Mouse (Mus musculus): ENCODE measurements at regions not wholly inside any gene's neighbourhood (a gene's known extent, or its start where the extent isn't known, plus 50 kb on each side); places are given as distances from the start of the nearest gene placed in this dataset.
"Not testable (repeated sequence)": the region's sequence is repeated elsewhere in the genome, so short reads cannot be mapped to it uniquely, and the experiment has no call there.

GRCm38 (mm10) chr1:47646681-47647080 is 754.0 kb upstream of the Slc39a10 start:
- DNase-seq (ENCODE audit: low spot score in 2 of 2), result no peak

GRCm38 (mm10) chr1:47606597-47606996 is 713.9 kb upstream of the Slc39a10 start:
- DNase-seq (ENCODE audit: low spot score in 2 of 2), result no peak

- no peak for DNase-seq (ENCODE audit: low spot score in 2 of 2)
Measured at GRCm38 (mm10) chr1:47603989-47604360, 711.3 kb upstream of the Slc39a10 start.

- DNase-seq (ENCODE audit: low spot score in 2 of 2), result no peak
Measured at GRCm38 (mm10) chr1:47603294-47603988, 710.8 kb upstream of the Slc39a10 start.

- DNase-seq (ENCODE audit: low spot score in 2 of 2), result not testable (repeated sequence)
Measured at GRCm38 (mm10) chr1:47593641-47594040, 701.0 kb upstream of the Slc39a10 start.

DNA sequence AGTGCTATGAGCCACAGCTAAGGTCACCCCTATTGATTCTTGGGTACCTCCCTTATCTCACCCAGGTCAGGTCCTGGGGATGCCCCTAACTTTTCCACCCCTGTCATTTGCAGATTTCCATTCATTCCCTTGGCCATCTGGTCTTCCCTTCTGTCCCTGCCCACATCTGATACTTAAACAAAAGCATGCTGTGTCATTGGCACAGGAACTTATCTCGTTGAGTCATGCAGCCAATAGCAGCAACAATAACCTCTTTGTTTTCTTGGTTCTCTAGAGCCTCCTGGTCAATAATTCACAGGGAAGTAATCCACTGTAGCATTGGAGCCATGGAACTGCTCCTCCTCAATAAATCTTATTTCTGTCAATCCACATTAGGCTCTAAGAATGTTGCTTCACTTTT is 653.0 kb upstream of the Slc39a10 start:
- DNase-seq (ENCODE audit: low spot score in 2 of 2), result no peak

DNA sequence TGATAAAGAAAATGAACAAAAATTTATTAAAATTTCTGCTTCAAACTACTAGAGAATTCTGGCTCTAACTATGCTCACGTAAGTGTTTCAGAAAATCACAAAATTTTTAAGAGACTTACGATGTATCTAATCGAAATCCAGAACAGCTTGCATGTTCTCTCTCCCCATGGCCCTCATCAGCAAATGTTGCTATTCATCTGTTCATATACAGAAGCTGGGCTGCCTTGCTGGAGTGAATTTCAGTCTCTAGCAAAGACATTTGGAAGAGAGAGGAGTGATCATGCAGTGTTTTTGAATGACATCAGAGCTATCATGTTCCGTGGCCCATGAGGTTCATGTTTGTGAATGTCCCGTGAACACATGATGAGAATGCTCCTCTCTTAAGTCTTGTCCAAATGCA is 618.8 kb upstream of the Slc39a10 start:
- DNase-seq (ENCODE audit: low spot score in 2 of 2), result no peak

DNA sequence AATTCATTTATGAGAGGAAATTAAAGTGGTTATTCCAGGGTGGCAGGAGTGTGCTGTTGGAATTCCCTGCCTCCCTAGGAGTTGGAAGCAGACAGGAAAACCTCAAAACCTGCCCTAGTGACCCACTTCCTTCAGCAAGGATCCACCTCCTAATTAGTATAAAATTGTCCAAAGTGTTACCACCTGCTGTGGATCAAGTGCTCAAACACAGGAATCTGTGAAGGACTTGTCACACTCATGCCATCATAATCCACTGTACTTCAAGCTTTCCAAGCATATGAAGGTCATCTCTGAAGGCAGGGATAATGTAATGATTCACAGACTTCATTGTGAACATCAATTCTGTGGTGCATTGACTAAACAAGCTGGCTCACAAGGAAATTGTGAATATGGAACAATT is 615.1 kb upstream of the Slc39a10 start:
- no peak for DNase-seq (ENCODE audit: low spot score in 2 of 2)

DNA sequence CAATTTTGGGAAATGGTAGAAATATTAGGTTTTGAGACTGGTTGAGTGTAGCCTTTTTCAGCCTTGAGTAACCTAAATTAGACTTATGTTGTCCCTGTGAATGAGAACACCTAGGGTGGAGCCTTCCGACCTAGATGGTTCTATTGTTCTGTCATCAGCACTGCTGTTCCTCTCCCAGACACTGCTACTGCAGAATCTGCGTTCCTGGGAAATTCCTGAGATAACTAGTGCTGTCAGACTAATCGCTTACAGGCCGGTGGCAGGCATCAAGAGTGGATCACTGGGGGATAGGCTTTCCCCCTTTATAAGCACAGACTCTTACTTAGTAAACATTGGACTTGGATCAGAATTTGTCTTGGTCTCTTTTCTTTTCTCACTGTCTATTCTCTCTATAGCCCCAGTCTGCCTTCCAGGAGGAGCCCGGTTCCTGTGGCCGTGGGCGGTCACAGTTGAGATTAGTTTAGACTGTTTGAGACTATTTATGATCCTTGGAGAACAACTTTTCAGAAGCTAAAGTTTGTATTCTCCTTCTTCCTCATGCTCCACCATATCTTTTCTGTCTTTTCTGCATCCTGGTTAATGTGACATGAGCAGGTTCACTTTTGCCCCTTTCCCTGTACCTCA is 596.0 kb upstream of the Slc39a10 start:
- DNase-seq (ENCODE audit: low spot score in 2 of 2), result no peak

DNA sequence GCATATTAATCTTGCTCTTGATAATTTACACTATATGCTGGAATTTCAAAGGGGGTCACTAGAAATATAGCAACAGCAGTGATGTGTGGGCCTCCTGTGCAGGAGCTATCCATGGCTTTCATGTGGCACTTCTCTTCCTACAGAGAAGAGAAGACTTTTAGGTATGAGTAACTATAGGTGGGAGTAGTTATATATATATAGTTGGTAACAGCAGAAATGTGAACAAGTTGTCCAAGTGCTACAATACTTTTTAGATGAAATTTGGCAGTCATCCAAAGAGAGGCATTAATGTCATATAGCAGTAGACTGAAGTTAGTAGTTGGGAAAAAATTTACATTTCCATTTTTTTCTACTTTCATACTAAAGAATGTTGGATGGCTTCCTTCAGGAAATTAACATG is 593.4 kb upstream of the Slc39a10 start:
- DNase-seq (ENCODE audit: low spot score in 2 of 2), result no peak

- DNase-seq (ENCODE audit: low spot score in 2 of 2), result no peak
Measured at GRCm38 (mm10) chr1:47479059-47479458, 586.4 kb upstream of the Slc39a10 start.

- no peak for DNase-seq (ENCODE audit: low spot score in 2 of 2)
Measured at GRCm38 (mm10) chr1:47466573-47467253, 574.1 kb upstream of the Slc39a10 start.

DNA sequence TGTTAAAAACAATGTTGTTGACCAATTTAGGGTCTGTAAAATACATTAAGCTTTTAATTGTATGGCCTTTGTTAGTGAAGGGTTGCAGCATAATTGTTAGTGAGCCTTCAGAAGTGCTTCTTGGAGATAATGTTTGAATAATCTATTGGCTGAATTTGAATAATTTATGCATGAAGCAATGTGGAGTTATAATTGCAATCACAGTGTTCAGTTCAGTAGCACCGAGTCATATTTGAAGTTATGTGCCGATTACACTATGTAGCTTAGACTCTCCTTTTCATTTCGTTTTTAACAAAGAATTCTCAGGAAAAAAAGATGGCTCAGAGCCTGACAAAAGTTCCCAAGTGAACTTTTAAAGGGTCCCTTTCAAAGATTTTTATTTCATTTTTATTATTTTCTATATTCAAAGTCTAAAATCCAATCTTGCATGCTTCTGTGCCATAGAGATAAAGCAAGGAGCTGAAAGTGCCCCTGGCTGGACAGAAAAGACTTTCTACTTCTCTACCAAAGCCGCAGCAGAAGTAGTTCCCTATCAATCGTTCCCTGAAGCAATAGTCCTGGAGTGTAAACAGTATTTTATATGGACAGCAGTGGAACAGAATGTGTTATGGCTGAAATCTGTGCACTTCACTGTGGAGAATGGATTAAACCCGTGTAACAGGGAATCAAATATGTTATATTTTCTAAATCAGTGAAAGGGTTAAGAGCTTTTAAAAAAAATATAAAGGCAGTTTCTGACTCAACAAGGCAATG is 556.3 kb upstream of the Slc39a10 start:
- no peak for DNase-seq (ENCODE audit: low spot score in 2 of 2)

GRCm38 (mm10) chr1:47448070-47448469 is 555.4 kb upstream of the Slc39a10 start:
- no peak for DNase-seq (ENCODE audit: low spot score in 2 of 2)

GRCm38 (mm10) chr1:47446021-47446420 is 553.4 kb upstream of the Slc39a10 start:
- DNase-seq (ENCODE audit: low spot score in 2 of 2), result no peak

GRCm38 (mm10) chr1:47432829-47433228 is 540.2 kb upstream of the Slc39a10 start:
- no peak for DNase-seq (ENCODE audit: low spot score in 2 of 2)

DNA sequence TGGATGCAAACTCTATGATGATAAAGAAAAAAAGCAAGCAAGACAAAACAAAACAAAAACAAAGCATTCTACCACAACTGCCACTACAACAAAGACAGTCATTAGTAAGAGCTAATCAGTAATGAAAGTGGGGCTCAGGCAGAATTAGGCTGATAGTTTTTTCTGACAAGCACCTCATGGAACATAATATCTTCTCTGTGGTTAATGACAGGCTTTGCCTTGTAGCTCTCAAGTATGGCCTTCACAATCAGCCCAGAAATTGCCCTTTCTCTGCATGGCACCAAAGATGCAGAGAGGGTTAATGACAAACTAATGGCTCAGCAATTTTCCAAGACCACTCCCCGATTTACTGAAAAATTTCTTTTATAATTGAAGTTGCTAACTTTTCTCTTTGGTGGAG is 512.5 kb upstream of the Slc39a10 start:
- DNase-seq (ENCODE audit: low spot score in 2 of 2), result no peak

- no peak for DNase-seq (ENCODE audit: low spot score in 2 of 2)
Measured at GRCm38 (mm10) chr1:47386579-47386978, 493.9 kb upstream of the Slc39a10 start.

DNA sequence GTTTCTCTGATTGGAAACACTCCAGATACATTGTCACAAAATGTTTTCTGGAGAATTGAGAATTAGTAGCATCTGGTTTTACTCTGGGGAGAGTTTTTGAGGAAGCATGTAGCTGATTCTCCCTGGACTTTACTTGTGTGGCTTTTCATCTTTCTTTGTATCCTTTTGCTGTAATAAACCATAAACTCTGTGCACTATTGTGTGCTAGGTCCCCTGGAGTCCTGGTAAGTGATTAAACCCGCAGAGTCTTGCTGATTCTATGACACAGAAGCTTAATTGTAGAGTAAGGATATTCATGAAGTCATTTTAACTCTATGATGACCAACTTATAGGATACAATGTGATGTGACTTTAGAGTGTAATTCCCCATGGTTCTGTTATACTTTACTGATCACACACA is 486.1 kb upstream of the Slc39a10 start:
- DNase-seq (ENCODE audit: low spot score in 2 of 2), result no peak

GRCm38 (mm10) chr1:47339718-47340439 is 447.2 kb upstream of the Slc39a10 start:
- no peak for DNase-seq (ENCODE audit: low spot score in 2 of 2)

GRCm38 (mm10) chr1:47310572-47311075 is 418.0 kb upstream of the Slc39a10 start:
- no peak for DNase-seq (ENCODE audit: low spot score in 2 of 2)

DNA sequence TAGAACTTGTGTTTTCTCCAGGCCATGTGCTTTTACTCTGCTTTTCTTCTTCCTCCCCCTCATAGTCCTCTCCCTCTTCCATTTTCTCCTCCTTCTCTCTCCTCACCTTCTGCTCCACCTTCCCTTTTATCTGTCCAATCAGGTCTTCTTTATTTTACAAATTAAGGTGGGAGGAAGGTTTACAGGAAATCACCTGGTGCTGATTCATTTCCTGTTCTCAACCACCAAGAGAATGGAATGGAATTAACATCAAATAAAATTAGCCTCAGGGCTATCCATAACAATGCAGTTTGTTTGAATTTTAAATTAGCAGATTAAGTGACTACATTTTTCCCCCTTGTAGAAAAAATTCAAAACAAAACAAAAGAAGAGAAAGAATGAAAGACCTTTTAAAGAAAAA is 414.3 kb upstream of the Slc39a10 start:
- no peak for DNase-seq (ENCODE audit: low spot score in 2 of 2)
